Mouse (Mus musculus) adrenal gland, adult 2 months (tissue): Measurements from ENCODE around the gene Ptprg. TPM values are rescaled to one million over a fixed set of nuclear protein-coding genes. Genes with fewer than 3 reads are reported as not detected.
"Not testable (repeated sequence)": the region's sequence is repeated elsewhere in the genome, so short reads cannot be mapped to it uniquely, and the experiment has no call there.

Experiments
- DNase-seq: peaks from one replicate; pipeline ENCODE4 v3.0.0; 2021
- polyA plus RNA-seq: library from polyadenylated mRNA; depleted of rRNA; stranded (reverse); fragments of >200 nt; gene quantifications from 2 replicates; pipeline ENCODE4 v1.2.3, GENCODE M21; 2012; rRNA removed
- total RNA-seq, 2 experiments: library from RNA; stranded (reverse); gene quantifications; 2 replicates each; pipeline ENCODE4 v1.2.3; 2021

Ptprg gene
- total and polyA plus RNA-seq, 3 experiments = 92.6 to 130 (median 116) TPM

DNA sequence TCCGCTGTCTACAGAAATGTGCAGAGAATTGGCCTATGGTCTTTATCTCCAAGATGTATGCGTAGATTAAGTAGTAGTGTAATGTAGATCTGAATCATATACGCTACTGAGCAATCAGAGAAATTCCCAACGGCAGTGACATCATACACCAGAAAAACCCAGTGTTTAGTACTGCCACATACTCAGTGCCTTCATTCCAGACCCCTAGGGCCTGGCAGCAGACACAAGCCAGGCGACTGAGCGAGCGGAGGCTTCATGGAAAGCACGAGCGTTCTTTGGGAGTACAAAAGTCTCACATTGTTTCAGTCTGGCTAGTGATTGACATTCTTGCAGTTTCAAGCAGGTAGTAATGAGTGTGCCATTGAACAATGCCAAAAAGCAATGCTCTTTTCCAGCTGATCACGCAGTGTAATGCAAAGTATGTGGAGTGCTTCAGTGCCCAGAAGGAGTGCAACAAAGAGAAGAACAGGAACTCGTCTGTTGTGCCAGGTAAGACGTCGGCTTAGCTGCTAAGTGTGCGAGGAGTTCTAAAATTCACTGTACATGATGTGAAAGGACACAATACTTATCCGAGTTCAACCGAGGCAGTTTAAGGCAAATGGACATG is 665.3 kb downstream of the Ptprg start:
- DNase-seq = no peak

DNA sequence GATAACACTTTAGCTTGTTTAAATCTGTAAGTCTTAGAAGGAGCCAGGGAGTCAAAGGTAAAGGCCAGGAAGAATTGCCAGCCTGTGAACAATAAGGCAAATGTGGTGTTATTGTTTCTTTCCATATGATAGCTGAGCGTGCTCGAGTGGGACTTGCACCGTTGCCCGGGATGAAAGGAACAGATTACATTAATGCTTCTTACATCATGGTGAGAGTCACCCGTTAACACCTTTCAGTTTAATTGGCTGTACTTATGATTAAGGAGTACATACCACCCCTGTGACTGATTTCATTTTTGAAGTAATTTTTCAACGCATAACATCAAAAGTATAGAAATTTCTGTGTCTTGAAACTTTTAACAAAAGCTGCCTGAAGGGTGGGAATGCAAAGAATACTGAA is 666.5 kb downstream of the Ptprg start:
- no peak for DNase-seq

DNA sequence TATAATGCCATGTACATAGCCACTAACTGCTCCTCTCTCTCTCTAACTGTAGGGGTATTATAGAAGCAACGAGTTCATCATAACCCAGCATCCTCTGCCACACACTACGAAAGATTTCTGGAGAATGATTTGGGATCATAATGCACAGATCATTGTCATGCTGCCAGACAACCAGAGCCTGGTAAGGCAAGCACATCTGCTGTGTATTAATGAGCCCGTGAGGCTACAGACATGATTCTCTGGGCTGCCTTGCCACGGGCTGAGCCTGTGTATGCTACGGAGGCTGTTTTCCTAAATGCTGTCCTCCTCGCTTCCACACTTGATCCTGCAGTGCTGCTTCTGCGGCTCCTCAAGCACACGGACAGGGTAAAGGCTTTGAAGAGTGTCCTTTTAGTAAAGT is 667.2 kb downstream of the Ptprg start:
- DNase-seq = no peak

DNA sequence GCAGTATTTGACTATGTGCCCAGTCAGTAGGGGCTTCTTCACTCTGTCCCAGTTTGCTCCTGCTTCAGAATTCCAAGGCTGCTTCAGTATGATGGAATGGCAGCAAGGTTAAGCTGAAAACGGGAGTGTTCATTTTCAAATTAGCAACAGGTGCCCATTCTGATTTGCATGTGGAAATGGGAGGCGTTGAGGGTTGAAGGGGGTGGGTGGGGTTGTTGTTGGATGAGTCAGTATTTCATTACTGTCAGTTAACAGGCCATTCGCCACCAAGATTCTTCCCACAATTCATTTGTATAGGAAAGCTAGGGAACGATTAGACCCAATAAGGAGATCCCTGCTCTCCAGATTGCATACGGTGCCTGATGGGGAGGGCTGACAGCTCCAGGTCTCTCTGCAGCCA is 668.2 kb downstream of the Ptprg start:
- DNase-seq = no peak

DNA sequence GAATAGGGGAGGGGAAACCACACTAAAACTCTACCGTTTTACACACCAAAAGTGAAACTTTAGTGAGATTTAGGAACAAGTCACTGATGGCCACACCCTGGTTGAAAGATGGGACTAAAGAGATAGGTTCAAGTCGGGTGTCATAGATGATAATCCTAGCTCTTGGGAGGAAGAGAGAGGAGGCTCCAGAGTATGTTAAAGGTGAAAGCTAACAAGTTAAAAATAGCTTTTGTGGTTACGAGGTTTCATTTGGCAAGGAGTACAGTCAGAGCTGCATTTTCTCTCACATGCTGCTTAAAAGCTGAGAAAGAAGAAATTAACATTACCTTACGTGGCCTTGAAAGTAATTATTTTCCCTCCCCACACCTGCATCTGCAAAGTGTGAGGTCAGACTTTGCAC is 690.4 kb downstream of the Ptprg start:
- DNase-seq = no peak

DNA sequence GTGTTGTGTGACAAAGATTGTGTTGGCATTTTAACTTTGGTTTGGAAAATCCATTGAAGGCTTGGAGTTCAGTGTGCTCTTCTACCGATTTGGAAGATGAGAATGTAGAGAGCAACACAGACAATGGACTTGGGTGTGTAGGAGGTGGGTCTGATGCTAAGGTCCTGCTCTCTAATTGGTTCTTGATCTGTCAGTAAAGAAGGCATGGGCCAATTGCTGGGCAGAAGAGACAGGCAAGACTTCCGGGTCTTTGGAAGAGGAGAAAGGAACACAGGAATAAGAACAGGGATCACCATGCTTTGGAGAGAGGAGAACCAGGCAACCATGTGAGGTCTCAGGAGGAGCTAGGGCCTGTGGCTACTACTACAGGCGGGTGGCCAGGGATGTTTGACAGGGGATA is 722.7 kb downstream of the Ptprg start:
- no peak for DNase-seq

DNA sequence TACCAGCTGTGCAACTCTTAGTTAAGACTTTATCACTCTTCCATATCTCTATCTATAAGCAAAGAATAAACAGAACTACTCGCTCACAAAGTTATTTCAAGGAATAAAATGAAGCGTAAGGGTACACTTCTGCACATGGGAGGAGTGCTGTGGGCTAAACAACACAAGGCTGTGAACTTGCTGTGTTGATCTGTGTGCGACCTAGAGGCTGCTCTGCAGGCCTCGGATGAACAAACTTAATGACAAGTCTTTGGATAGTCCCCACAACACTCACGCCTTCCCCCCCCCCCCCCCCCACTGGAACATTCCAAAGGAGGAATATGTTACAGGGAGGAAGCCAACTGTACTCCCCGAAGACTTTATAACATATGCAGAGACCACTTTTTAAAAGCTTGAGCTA is 730.3 kb downstream of the Ptprg start, which contains the start of gene Gm49355:
Gm49355 (plus strand) TSS at position 336 of the 400 bp plus-strand sequence.
- no peak for DNase-seq

DNA sequence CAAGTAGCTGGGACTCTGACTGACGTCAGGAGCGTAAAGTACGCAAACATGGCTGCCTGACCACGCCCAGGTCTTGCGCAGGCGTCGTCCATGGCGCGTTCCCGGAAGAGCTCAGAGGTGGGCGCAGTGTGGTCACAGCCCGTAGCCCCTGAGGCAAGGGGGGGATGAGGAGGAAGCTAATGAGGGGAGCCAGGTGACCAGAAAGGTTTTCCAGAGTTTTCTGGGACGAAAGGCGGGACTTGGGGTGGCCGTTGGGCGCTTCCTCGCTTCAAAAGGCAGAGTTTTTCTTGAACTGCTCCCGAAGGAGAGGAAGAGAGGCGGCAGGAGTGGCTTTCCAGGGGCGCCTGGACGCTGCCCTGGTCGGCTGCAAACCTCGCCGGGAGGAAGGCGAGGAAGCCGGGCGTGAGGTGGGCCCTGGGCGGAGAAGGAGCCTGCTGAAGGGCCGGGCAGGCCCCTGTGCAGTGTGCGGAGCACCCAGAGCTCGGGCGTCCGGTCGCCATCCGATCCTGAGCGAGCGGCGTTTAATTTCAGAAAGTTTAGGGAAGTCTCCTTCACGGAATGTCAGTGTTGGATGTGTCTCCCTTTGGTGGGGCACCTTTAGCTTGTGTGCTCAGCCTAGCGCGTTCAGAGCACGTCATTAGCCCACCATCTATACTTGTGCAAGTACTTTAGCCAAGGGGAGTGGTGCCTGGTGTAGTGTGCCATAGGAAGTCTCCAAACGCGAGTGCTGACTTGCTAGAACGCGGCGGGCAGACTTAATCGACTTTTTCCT is 731.0 kb downstream of the Ptprg start, which contains the start of gene 3830406C13Rik:
3830406C13Rik (plus strand) TSS at position 33 of the 772 bp plus-strand sequence.
- DNase-seq = peak; percentile 89

DNA sequence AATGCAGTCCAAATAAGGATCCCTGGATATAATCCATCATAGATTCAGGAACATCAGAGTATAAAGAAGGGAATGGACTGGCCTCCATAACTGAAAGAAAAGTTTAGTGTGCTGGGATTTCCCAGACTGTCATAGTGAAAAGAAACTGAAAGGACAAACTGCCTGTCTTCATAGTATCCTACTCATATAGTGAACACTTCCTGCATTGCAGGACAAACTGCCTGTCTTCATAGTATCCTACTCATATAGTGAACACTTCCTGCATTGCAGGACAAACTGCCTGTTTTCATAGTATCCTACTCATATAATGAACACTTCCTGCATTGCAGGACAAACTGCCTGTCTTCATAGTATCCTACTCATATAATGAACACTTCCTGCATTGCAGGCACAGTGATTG is 736.4 kb downstream of the Ptprg start:
- DNase-seq = not testable (repeated sequence)

Other genes with a start within 250 kb of the Ptprg start
- gene Gm3839, start 196.8 kb upstream of the Ptprg start, total RNA-seq = under 1 TPM; 0.35 to 0.89 TPM
- gene Gm3839, start 196.8 kb upstream of the Ptprg start, polyA plus RNA-seq = 0.15 TPM in 1 of 2 replicates, not detected in the other